Mouse (Mus musculus) monocyte, adult 5-6 weeks (primary cell): ENCODE results near the gene Ttyh3. TPM values are rescaled to one million over a fixed set of nuclear protein-coding genes. Genes with fewer than 3 reads are reported as not detected.
A peak's percentile ranks its signal among the peaks of the same experiment; 100 is the strongest.

ENCODE experiments used
- ATAC-seq: fragments of 153-309, 156-312 bp; replicated peaks from 2 replicates; pipeline ENCODE4 v1.8.0; 2017; ENCODE audit warnings: mild to moderate bottlenecking; ENCODE audit not compliant: low TSS enrichment, insufficient number of reproducible peaks, severe bottlenecking, poor library complexity, low FRiP score
- total RNA-seq: library from RNA; stranded (forward); fragments of 200-1000, 200-491, 200-594 nt; gene quantifications from 3 replicates; pipeline ENCODE4 v1.2.3, GENCODE M21; 2017

Ttyh3 gene
- total RNA-seq, 1 experiment from 2014 or later: 12.6 TPM

GRCm38 (mm10) chr5:140615321-140616109 is 33.3 kb downstream of the Ttyh3 start:
- no peak for ATAC-seq

- no peak for ATAC-seq
Measured at GRCm38 (mm10) chr5:140614837-140615236, 34.0 kb downstream of the Ttyh3 start.

DNA sequence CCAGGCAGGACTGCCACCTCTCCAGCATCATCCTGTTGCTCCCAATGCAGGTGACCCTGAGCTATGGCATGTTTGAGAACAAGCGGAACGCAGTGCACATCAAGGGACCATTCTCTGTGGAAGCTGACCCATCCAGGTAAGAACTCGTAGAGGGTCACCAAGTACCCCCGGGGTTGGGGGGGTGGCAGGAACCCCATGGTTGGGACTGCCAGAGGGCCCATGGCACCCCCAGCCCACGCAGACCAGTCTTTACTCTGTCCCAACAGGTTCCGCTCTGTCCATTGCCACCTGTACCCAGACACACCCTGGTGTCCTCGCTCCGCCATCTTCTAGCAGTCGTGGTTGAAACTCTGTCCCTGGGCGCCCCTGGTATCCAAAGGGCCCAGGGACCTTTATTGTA is 34.7 kb downstream of the Ttyh3 start:
- ATAC-seq: no peak

DNA sequence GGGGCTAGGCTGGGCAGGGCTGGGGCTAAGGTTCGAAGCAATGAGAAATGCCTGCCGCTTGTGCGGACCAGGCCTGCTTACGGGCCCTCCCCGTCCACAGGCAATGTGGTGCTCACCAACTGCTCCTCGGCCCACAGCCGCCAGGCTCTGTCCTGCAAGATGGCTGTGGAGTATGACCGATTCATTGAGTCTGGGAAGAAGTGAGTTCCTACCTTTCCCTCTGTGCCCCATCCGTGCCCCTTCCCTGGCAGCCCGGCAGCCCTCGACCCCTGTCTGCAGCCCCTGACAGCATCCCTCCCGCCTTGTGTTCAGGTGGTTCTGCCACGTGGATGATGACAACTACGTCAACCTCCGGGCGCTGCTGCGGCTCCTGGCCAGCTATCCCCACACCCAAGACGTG is 36.6 kb downstream of the Ttyh3 start:
- ATAC-seq: no peak

DNA sequence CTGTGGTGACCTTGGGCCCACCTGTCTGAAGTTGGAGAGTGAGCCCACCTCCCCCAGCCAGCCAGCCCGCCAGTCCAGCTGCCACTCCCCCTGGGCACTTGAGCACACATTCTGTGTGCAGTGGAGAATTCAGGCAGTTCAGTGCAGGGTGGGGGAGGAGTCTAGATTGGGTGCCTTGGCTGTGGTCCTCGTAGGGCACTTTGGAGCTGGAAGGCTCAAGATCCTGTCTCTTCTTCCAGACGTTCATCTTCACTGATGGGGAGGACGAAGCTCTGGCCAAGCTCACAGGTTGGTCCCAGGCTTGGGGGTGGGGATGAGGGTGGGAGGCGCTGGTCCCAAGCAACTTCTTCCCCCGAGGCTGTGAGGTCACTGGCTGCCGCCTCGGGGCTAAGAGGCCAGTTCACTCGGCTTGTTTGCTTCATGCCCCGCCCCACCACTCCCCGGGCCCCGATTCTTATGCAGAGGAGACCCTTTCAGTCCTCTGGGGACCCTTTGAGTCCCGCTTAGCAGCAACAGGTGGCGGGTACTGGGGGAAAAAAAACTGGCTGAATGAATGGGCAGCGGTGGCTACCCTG is 37.1 kb downstream of the Ttyh3 start:
- no peak for ATAC-seq

DNA sequence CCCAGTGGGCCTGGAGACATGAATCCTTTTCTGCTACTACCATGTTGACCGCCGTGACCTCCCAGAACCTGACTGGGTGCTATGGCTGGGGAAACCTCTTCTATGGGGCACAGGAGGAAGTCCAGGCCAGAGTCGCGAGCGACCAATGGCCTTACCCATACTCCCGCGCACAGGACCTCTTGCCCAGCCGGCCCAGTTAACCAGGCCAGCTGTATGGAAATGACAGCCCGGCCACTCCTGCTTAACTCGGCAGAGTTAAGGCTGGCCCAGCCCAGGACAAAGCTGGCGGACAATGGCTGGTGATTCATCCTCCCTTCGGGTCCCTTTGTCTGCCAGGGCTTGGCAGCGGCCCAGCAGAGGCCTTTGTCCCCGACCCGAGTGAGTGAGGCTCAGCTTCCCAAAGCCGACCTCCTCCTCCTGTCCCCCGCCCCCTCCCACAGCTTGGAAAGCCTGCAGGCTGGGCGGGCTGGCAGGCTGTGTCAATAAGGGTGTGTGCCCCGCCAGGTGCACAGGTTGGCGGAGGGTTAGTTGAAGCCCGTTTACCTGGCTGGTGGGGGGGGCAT is 37.7 kb downstream of the Ttyh3 start:
- ATAC-seq: peak; percentile 19

DNA sequence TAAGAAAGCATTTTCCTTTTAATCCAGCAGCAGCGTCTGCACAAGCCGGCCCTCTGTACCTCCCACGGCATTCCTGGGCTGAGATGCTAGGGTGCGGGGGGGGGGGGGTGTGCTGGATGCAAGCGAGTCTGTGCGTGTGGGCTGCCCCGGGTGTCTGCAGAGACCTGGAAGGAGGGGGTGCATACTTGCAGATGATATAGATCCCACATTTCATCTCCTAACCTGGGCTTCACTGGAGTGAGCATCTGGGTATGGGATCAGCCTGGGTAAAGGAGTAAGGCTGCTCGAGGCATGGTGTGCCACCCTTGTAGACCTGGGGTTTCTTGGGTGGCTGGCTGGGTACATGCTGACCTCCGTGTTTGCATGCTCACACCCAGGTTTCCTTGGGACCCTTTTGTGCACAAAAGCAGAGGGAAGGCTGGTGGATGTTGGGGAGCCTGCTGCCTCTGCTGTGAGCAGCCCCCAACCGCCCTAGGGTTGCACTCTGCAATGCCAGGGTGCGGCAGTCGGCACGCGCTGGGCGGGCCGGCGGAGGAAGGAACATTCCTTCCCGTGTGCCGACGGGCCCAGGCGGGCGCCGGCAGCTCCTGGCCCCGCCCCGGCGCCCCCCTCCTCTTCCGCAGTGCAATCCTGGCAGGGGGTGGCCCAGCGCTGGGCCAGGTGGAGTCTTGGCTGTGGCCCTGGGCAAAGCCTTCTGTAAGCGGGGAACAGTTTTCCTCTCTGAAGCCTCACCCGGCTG is 38.4 kb downstream of the Ttyh3 start:
- ATAC-seq: no peak

- ATAC-seq: no peak
Measured at GRCm38 (mm10) chr5:140609511-140610272, 39.1 kb downstream of the Ttyh3 start.

GRCm38 (mm10) chr5:140608634-140609015 is 40.2 kb downstream of the Ttyh3 start:
- ATAC-seq: no peak

DNA sequence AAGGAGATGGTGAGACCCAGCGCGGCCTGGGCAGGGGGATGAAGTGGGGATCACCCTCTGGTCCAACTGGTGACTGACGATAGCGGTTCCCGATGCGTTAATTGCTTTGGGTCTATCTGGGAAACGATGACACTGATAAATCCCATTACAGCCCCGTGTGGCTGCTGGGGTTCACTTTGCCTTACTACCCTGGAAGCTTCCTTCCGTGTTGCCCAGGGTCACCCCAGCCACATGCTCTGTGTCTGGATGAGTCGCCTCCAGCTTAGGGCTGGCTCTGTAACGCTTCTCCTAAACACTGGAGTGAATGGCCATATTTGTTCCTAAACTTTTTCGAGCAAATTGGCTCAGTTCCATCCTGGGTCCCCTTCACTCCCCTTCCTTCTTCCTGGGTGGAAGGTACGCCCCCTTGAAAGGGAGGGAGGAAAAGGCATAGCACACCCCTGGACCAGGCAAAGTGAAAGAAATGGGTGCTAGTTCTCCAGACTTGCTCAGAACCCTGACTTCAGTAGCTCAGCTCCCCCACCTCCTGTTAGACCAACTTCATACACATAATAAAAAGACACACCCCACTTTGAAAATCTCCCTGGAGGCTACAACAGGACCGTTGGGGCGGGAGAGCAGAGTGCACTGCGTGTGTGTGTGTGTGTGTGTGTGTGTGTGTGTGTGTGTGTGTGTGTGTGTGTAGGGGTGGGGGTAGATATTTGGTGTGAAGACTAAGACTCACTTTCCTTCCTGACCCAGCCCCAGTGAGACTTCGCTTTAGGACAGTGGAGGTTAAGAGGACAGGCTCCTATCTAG is 40.8 kb downstream of the Ttyh3 start:
- no peak for ATAC-seq

- ATAC-seq: peak; percentile 84
Measured at GRCm38 (mm10) chr5:140607001-140607835, 41.6 kb downstream of the Ttyh3 start, which contains the start of gene Lfng. Gene Lfng (plus strand): TSS chr5:140607320.

GRCm38 (mm10) chr5:140606386-140606785 is 42.4 kb downstream of the Ttyh3 start:
- no peak for ATAC-seq

- ATAC-seq: no peak
Measured at GRCm38 (mm10) chr5:140605228-140605627, 43.6 kb downstream of the Ttyh3 start.

DNA sequence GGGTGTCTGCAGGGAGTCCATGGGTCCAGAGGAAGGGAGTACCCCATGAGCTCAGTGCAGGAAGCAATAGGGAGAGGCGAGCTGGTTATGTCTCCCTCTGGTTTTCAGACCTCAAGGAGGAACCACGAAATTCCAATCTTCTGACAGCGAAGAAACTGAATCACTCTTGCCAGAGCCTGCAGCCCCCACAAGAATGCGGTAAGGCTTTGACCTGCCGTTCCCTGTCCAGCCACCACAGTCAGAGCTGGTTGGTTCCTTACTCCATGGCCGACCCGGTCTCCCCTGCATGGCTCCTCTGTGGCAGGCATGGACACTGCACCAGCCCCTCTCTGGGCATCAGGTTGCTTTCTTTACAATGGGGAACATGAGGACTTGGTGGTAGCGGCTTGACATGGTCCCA is 44.4 kb downstream of the Ttyh3 start:
- no peak for ATAC-seq

DNA sequence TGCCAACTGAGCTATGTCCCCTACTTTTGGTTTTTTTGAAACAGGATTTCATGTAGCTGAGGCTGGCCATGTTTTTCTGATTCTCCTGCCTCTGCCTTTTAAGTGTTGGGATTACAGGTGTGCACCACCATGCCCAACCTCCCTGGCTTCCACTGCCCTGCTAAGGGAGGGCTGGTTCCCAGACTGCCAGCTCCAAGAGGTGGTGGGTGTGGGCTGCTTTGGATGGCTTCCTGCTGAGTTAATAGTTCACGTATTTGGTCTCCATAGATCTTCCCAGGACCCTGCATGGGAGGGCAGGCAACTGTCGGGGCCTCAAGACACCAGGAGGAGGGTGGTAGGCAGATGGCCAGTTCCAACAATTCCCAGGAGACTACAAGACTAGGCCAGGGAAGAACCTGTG is 46.3 kb downstream of the Ttyh3 start:
- no peak for ATAC-seq

- ATAC-seq: no peak
Measured at GRCm38 (mm10) chr5:140601712-140602111, 47.1 kb downstream of the Ttyh3 start.

- ATAC-seq: no peak
Measured at GRCm38 (mm10) chr5:140599939-140600338, 48.9 kb downstream of the Ttyh3 start.
